Mouse (Mus musculus) embryonic stem cell, embryonic (primary cell): ENCODE measurements at regions not wholly inside any gene's neighbourhood (a gene's known extent, or its start where the extent isn't known, plus 50 kb on each side); places are given as distances from the start of the nearest gene placed in this dataset.
"Not testable (repeated sequence)": the region's sequence is repeated elsewhere in the genome, so short reads cannot be mapped to it uniquely, and the experiment has no call there.

ENCODE experiments used
- CTCF ChIA-PET, 4 experiments: fragments of 300-600 bp in 2 of 4; fragments of 350-600 bp in 2 of 4; sonication (Branson Sonifier 250); formaldehyde crosslinking; loops; one replicate each; lab custom pipeline; 2022; ENCODE audit warnings: inconsistent platforms in 2 of 4; lab: Charles Lee
- POLR2A ChIA-PET, 4 experiments: fragments of 300-600 bp in 2 of 4; fragments of 350-600 bp in 2 of 4; sonication (Branson Sonifier 250); formaldehyde crosslinking; loops; one replicate each; lab custom pipeline; 2022; ENCODE audit warnings: antibody characterized with exemption in 4 of 4, inconsistent platforms in 1 of 4; lab: Charles Lee

GRCm38 (mm10) chr15:27095231-27095630 lies 199.9 kb upstream of the Fbxl7 start:
- CTCF ChIA-PET = interaction anchor here in 1 of 4 experiments (0.6 kb wide), 1 partner anchor 222 kb away, joined by 4 read pairs; no protein-coding TSS in a partner anchor

GRCm38 (mm10) chr15:27101610-27102009 lies 206.2 kb upstream of the Fbxl7 start:
- POLR2A ChIA-PET, CTCF ChIA-PET: not testable (repeated sequence)

More at GRCm38 (mm10) chr15:27095231-27095630, 199.9 kb upstream of the Fbxl7 start:
- POLR2A ChIA-PET = no interaction called here

DNA sequence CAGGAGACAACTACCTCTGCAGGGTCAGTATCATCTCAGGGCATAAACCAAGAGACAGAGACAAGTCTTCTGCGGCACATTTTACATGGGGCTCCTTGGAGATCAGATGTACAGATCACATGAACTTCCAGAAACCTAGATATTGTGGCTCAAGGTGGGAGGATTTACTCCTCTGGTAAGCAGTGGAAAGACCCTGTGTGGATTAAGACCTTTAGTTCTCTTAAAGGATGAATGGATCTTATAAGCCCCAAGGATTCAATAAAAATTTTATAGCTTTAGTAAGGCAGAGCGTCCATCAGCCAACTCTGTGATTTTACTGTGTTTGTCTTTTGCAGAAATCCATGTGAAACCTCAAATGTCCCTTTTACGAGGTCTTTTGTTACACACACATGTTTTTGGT lies 213.8 kb upstream of the Fbxl7 start:
- POLR2A ChIA-PET = no interaction called here
- CTCF ChIA-PET = no interaction called here

- CTCF ChIA-PET = no interaction called here
- POLR2A ChIA-PET = interaction anchor here in 1 of 4 experiments (0.7 to 1.5 kb wide), 2 partner anchors 87 to 235 kb away, joined by 3 to 4 read pairs; no protein-coding TSS in a partner anchor
Observed at GRCm38 (mm10) chr15:27129697-27130096, 234.3 kb upstream of the Fbxl7 start.

- ChIA-PET POLR2A (no interaction called here), CTCF (no interaction called here)
Observed at GRCm38 (mm10) chr15:27132761-27133160, 237.4 kb upstream of the Fbxl7 start.

GRCm38 (mm10) chr15:27137580-27137979 lies 242.2 kb upstream of the Fbxl7 start:
- CTCF ChIA-PET = no interaction called here
- POLR2A ChIA-PET = no interaction called here

GRCm38 (mm10) chr15:27145860-27146259 lies 250.5 kb upstream of the Fbxl7 start:
- POLR2A ChIA-PET = no interaction called here
- CTCF ChIA-PET = interaction anchor here in 1 of 4 experiments (0.6 kb wide), 1 partner anchor 251 kb away, joined by 3 read pairs; no protein-coding TSS in a partner anchor

GRCm38 (mm10) chr15:27160986-27161385 lies 265.6 kb upstream of the Fbxl7 start:
- CTCF ChIA-PET = no interaction called here
- POLR2A ChIA-PET = no interaction called here

DNA sequence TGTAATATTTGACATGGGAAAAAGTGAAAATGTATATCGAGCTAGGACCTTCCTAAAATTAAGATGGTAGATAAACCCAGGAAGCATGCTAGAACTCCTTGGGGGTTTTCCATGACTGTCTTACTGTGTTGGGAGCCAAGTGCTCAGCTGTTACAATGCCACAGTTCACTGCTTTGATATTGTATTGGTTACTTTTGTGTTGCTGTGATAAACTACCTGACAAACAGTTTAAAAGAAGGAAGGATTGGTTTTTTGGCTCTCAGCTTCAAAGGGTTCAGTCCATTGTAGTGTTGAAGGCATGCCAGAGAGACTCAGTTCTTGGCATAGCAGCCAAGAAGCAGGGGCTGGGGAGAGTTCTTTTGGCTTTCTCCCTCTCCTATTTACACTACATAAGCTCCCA lies 272.1 kb upstream of the Fbxl7 start:
- ChIA-PET CTCF (interaction anchor here in 1 of 4 experiments (1.1 kb wide), 1 partner anchor 22 kb away, joined by 3 read pairs; no protein-coding TSS in a partner anchor), POLR2A (no interaction called here)

DNA sequence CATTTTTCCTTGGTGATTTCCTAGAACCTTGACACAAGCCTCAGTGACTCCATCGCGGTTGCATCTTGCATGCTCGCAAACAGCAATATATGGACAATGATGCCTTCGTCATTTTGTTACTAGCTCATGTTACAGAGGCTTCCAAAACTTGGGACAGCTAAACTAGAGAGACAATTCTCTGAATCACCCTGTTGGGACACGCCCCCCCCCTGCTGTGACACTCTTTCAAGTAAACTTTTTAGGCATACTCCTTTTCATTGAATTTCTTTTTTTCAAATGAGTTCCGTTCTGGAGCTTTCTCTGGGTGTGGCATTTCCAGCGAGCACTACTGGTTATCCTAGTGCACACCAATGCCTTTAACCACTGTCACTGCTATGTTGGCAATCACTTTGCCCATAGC lies 274.5 kb upstream of the Fbxl7 start:
- POLR2A ChIA-PET = interaction anchor here in 1 of 4 experiments (0.5 kb wide), 1 partner anchor 1770 kb away, joined by 3 read pairs; no protein-coding TSS in a partner anchor
- CTCF ChIA-PET = interaction anchor here in 1 of 4 experiments (0.9 kb wide), 1 partner anchor 65 kb away, joined by 4 read pairs; no protein-coding TSS in a partner anchor

- ChIA-PET CTCF (interaction anchor here in 2 of 4 experiments (0.6 to 0.7 kb wide), 3 partner anchors 9 to 292 kb away, joined by 4 to 9 read pairs (median 6); no protein-coding TSS in a partner anchor), POLR2A (interaction anchor here in 3 of 4 experiments (0.7 kb wide), 3 partner anchors 297 to 1157 kb away, joined by 3 to 4 read pairs (median 3); no protein-coding TSS in a partner anchor)
Observed at GRCm38 (mm10) chr15:27173506-27173905, 278.1 kb upstream of the Fbxl7 start.

- POLR2A ChIA-PET = interaction anchor here in 1 of 4 experiments (0.6 kb wide), 1 partner anchor 539 kb away, joined by 3 read pairs; no protein-coding TSS in a partner anchor
- CTCF ChIA-PET = interaction anchor here in 2 of 4 experiments (1.0 to 1.3 kb wide), 2 partner anchors 11 kb away, joined by 3 to 4 read pairs; no protein-coding TSS in a partner anchor
Observed at GRCm38 (mm10) chr15:27178084-27178935, 282.9 kb upstream of the Fbxl7 start.

DNA sequence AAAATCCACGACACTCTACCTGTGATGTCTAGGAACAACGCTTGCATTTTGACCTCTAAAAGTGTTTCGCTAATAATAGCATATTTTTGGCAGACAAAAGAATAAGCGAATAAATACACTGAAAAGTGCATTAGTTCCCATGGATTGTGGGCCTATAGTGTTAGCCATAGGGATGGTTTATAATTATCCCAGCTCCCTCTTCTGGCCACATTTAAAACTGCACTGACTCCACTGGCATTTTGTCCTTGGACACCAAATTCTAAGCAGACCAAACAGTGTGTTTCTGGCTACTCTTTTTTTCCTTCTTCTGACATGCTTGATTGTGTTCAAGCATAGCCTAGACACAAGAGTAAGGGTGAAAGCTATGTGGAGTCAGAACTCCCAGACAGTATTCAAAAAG lies 276.8 kb upstream of the Ank start:
- CTCF ChIA-PET = interaction anchor here (0.5 to 1.6 kb wide), 10 partner anchors 11 to 1166 kb away, joined by 3 to 5 read pairs (median 3); no protein-coding TSS in a partner anchor
- POLR2A ChIA-PET = no interaction called here

DNA sequence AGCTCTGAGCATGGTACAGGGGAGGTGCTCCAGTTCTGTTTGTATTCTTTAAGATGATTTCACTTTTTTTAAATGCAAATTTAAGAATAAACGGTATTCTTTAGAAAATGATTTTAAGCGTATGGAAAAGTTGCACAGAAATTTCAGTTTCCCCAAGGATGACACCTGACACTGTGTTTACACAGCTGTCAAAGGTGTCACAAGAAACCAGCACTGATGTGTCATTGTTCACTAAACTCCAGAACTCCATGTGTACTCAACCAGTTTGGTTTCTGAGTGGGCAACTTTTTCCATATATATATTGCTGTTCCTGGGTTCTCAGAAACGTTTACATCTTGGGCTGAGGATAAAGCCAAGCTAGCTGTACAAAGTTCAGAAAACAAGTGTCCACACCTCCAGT lies 265.0 kb upstream of the Ank start:
- POLR2A ChIA-PET = no interaction called here
- CTCF ChIA-PET = no interaction called here

DNA sequence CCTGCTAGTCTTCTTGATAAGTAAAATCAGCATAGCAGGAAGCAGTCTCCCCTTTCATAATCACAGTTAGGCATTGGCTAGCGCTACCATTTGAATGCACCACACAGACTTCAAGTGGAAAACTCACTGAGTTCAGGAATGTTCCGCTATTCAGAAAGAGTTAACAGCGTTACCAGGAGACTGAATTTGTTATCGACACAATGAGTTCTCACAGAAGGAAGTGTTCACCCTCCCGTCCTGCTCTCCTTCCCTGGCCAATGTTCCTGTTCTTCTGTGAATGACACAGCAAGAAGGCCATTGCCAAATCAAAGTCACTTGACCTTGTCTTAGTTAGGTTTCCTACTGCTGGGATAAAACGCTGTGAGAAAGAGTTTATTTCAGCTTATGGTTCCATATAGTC lies 261.6 kb upstream of the Ank start:
- ChIA-PET POLR2A (interaction anchor here in 1 of 4 experiments (1.3 kb wide), 1 partner anchor 13 kb away, joined by 3 read pairs; no protein-coding TSS in a partner anchor), CTCF (interaction anchor here in 1 of 4 experiments (1.6 kb wide), 1 partner anchor 30 kb away, joined by 4 read pairs; no protein-coding TSS in a partner anchor)

GRCm38 (mm10) chr15:27207446-27207845 lies 259.0 kb upstream of the Ank start:
- POLR2A ChIA-PET = no interaction called here
- CTCF ChIA-PET = no interaction called here

DNA sequence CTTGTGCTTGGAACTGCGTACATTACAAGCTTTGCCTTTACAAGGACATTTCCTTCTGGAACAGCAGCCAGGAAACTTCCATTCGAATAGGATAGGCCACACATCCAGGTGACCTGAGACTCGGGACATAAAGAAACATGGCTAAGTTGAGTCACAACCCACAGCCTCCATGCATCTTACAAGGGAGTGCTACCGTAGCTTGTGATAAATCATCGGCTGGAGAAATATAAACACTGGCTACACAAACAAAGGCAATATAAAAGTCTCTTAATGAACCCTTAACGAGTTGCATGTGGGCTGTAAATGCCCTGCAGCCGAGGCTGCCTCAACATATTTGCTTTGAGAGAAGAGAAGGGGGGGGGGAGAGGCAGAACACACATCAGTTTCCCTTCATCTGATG lies 250.1 kb upstream of the Ank start:
- ChIA-PET CTCF (interaction anchor here in 1 of 4 experiments (1.2 kb wide), 1 partner anchor 19 kb away, joined by 3 read pairs; no protein-coding TSS in a partner anchor), POLR2A (interaction anchor here in 1 of 4 experiments (0.6 kb wide), 1 partner anchor 86 kb away, joined by 3 read pairs; no protein-coding TSS in a partner anchor)

DNA sequence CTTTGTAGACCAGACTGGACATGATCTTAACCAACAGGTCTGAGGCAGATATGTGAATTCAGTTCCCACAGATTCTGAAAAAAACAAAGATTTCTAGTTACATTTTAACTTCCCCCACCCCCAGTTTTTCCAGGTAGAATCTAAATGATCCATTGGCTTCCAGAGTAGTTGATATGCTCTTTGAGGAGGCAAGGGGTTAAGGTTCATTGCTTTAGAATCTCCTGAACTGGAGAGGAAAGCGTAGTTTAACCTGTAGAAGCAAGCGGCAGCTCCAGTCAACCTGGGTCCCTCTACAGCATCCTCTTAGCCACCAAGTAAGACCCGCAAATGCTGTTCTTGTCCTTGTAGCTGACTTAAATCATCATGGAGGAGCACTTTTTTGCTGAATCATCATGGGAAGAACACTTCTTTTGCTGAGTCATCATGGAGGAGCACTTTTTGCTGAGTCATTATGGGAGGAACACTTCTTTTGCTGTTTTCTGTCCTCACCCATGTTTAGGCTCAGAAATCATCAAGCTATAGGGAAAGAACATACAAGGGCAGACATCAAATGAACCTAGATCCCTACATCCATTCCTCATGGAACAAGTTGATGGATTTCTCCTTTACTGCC lies 247.2 kb upstream of the Ank start:
- ChIA-PET CTCF (no interaction called here), POLR2A (no interaction called here)
